Mouse (Mus musculus): Measurements from ENCODE around the gene Dkkl1. TPM values are rescaled to one million over a fixed set of nuclear protein-coding genes. Genes with fewer than 3 reads are reported as not detected.

The Dkkl1 gene
- total and polyA plus RNA-seq, 3 experiments: 9.2 to 32.0 TPM; not detected in 1

- Histone ChIP-seq H3K4me3 (ENCODE audit: control insufficient read depth in 1 of 2, insufficient read depth in 1 of 2, low read depth in 2 of 2, low read length in 2 of 2) (peak overlapping the region; percentile 69 to 92), H3K27ac (ENCODE audit: control insufficient read depth, low read depth, low read length) (peak overlapping the region; percentile 30), H3K79me2 (ENCODE audit: control insufficient read depth, insufficient read depth, low read length, poor library complexity) (no peaks in the 10 kb centered on the region), H3K27me3 (ENCODE audit: control insufficient read depth in 1 of 2, insufficient read depth in 2 of 2, low read length in 2 of 2) (no peaks in the 10 kb centered on the region), H3K9ac (ENCODE audit: control insufficient read depth, low read depth, low read length, poor library complexity, severe bottlenecking) (peak overlapping the region; percentile 59), H3K4me1 (ENCODE audit: control insufficient read depth in 1 of 2, insufficient read depth in 2 of 2, low read length in 2 of 2) (peaks cover 10 to 31% of the 10 kb centered on the region in 2 experiments), H3K9me3 (replicated peaks; ENCODE audit: insufficient read depth, low read length) (no peaks in the 10 kb centered on the region), H3K36me3 (ENCODE audit: control insufficient read depth in 1 of 2, insufficient read depth in 2 of 2, low read length in 2 of 2) (peaks cover 0 to 14% of the 10 kb centered on the region in 2 experiments; a peak in 2 of 4 replicates)
- TF ChIP-seq ETS1 (IDR thresholded peaks at IDR 0.05; ENCODE audit: low read depth, low read length) (no peak; the same call in 1 of the 2 replicates), GABPA (IDR thresholded peaks at IDR 0.05; ENCODE audit: low read depth, low read length) (no peak), CHD2 (IDR thresholded peaks at IDR 0.05; ENCODE audit: low read length) (peak; percentile 64), ELF1 (IDR thresholded peaks at IDR 0.05; ENCODE audit: low read depth, low read length) (no peak), TCF12 (IDR thresholded peaks at IDR 0.05; ENCODE audit: low read depth, low read length) (0 out of 2 replicates have a peak, but pooled peaks have one; percentile 29), CHD1 (IDR thresholded peaks at IDR 0.05; ENCODE audit: low read depth, low read length) (no peak), MAX (IDR thresholded peaks at IDR 0.05; ENCODE audit: low read length) (no peak), KAT2A (conservative IDR thresholded peaks at IDR 0.05; ENCODE audit: low read depth, low read length) (no peak), SMC3 (IDR thresholded peaks at IDR 0.05; ENCODE audit: low read depth, low read length) (no peak), MAZ (IDR thresholded peaks at IDR 0.05; ENCODE audit: low read depth, low read length) (no peak), GATA1 (IDR thresholded peaks at IDR 0.05; ENCODE audit: low read depth, low read length) (peak; percentile 54; the same call in 1 of the 2 replicates), SIN3A (IDR thresholded peaks at IDR 0.05; ENCODE audit: low read length) (peak; percentile 42; the same call in 1 of the 2 replicates), MAFK (IDR thresholded peaks at IDR 0.05; ENCODE audit: borderline replicate concordance, low read depth, low read length) (no peak), ZC3H11A (IDR thresholded peaks at IDR 0.05; ENCODE audit: low read depth, low read length) (no peak), NELFE (IDR thresholded peaks at IDR 0.05; ENCODE audit: low read depth, low read length) (peak; percentile 22; the same call in 1 of the 2 replicates), MYB (IDR thresholded peaks at IDR 0.05; ENCODE audit: low read depth, low read length) (no peak), HCFC1 (IDR thresholded peaks at IDR 0.05; ENCODE audit: low read depth, low read length) (peak; percentile 57), EP300 (IDR thresholded peaks at IDR 0.05; ENCODE audit: low read depth in 1 of 2, low read length in 2 of 2) (peak; percentile 32 to 43), ZNF384 (IDR thresholded peaks at IDR 0.05; ENCODE audit: low read depth, low read length) (no peak), BHLHE40 (IDR thresholded peaks at IDR 0.05; ENCODE audit: borderline replicate concordance, low read depth, low read length) (no peak), POLR2A (IDR thresholded peaks at IDR 0.05; ENCODE audit: control insufficient read depth in 1 of 2, insufficient read depth in 1 of 2, low read depth in 1 of 2, low read length in 2 of 2, poor library complexity in 1 of 2) (0 out of 4 replicates have a peak, but pooled peaks of 1 of the 2 experiments have one; percentile 21), TBP (IDR thresholded peaks at IDR 0.05; ENCODE audit: low read depth, low read length) (0 out of 2 replicates have a peak, but pooled peaks have one; percentile 12), RCOR1 (IDR thresholded peaks at IDR 0.05; ENCODE audit: low read depth, low read length) (0 out of 2 replicates have a peak, but pooled peaks have one; percentile 51), MXI1 (IDR thresholded peaks at IDR 0.05; ENCODE audit: low read depth, low read length) (no peak; the same call in 1 of the 2 replicates), ZKSCAN1 (IDR thresholded peaks at IDR 0.05; ENCODE audit: low read depth, low read length) (no peak), RAD21 (IDR thresholded peaks at IDR 0.05; ENCODE audit: low read depth, low read length) (no peak), JUND (IDR thresholded peaks at IDR 0.05; ENCODE audit: low read depth, low read length) (no peak), MYC (IDR thresholded peaks at IDR 0.05; ENCODE audit: low read depth, low read length) (no peak), E2F4 (IDR thresholded peaks at IDR 0.05; ENCODE audit: borderline replicate concordance, low read depth, low read length) (no peak)
- peak; percentile 58 for DNase-seq (ENCODE audit: low read depth, low spot score)
These were observed 877 bp downstream of the Dkkl1 start for GRCm38 (mm10) chr7:45211070-45211469.
